Mouse (Mus musculus) limb, embryonic 11.5 days (tissue): Measurements from ENCODE around the gene Ccdc85b. TPM values are rescaled to one million over a fixed set of nuclear protein-coding genes. Genes with fewer than 3 reads are reported as not detected.
"Not testable (repeated sequence)": the region's sequence is repeated elsewhere in the genome, so short reads cannot be mapped to it uniquely, and the experiment has no call there.

ENCODE experiments used
- ATAC-seq: fragments of 200-750 bp; cut with Nextera tagmentation; 2 replicates; pipeline ENCODE4 v1.8.0; 2017; ENCODE audit warnings: low read depth; ENCODE audit not compliant: insufficient number of reproducible peaks, low FRiP score, low TSS enrichment
- DNase-seq: peaks from one replicate; pipeline ENCODE4 v3.0.0-alpha.2; 2015; ENCODE audit warnings: low spot score
- H3K27ac ChIP-seq: fragments of 300-500 bp; sonication (generic); replicated peaks from 2 replicates; pipeline ENCODE4 v1.5.1; 2014; ENCODE audit warnings: low read depth, mild to moderate bottlenecking, low read length
- H3K27me3 ChIP-seq: fragments of 300-500 bp; sonication (generic); 2 replicates; pipeline ENCODE4 v1.6.1; 2014; ENCODE audit warnings: mild to moderate bottlenecking, low read length, mixed read lengths; ENCODE audit not compliant: control insufficient read depth, insufficient read depth
- H3K36me3 ChIP-seq: fragments of 300-500 bp; sonication (generic); 2 replicates; pipeline ENCODE4 v1.6.1; 2014; ENCODE audit warnings: mild to moderate bottlenecking, low read length, moderate library complexity, mixed read lengths; ENCODE audit not compliant: control insufficient read depth, insufficient read depth
- H3K4me1 ChIP-seq: fragments of 300-500 bp; sonication (generic); 2 replicates; pipeline ENCODE4 v1.6.1; 2014; ENCODE audit warnings: low read length, mixed read lengths; ENCODE audit not compliant: control insufficient read depth, insufficient read depth
- H3K4me2 ChIP-seq: fragments of 300-500 bp; sonication (generic); 2 replicates; pipeline ENCODE4 v1.6.1; 2014; ENCODE audit warnings: low read depth, mild to moderate bottlenecking, moderate library complexity; ENCODE audit not compliant: severe bottlenecking
- H3K4me3 ChIP-seq: fragments of 300-500 bp; sonication (generic); 2 replicates; pipeline ENCODE4 v1.5.1; 2014; ENCODE audit warnings: low read depth, low read length
- H3K9ac ChIP-seq: fragments of 300-500 bp; sonication (generic); 2 replicates; pipeline ENCODE4 v1.6.1; 2014; ENCODE audit warnings: mild to moderate bottlenecking, low read length
- H3K9me3 ChIP-seq: fragments of 300-500 bp; sonication (generic); 2 replicates; pipeline ENCODE4 v1.6.1; 2016; ENCODE audit warnings: low read length; ENCODE audit not compliant: control insufficient read depth
- WGBS: fragments of 180-500 bp; shearing (Covaris S2); extraction: QIAGEN DNeasy Blood & Tissue Kit; methylation state at CpG from one replicate; pipeline ENCODE4 v1.1.7; 2014; 5-methylcytosine and 5-hydroxymethylcytosine counted together
- polyA plus RNA-seq: library from polyadenylated mRNA; unstranded; fragments of >200 nt; fragmentation: Nextera tagmentation; extraction: Ambion mirVana; gene quantifications from 2 replicates; pipeline ENCODE4 v1.2.1, GENCODE M21; 2014

The Ccdc85b gene
- polyA plus RNA-seq, 1 experiment from 2014 or later: 7.9 TPM

GRCm38 (mm10) chr19:5408057-5409001 is 49.4 kb downstream of the Ccdc85b start:
- DNase-seq: no peak
- H3K4me1 ChIP-seq: 0 out of 2 replicates have a peak, but pooled peaks cover 5% of the 10 kb centered on the region
- WGBS: 94% methylated on average over 13 of the region's 13 CpGs
- ATAC-seq: no peak
- no peaks in the 10 kb centered on the region for H3K27me3 ChIP-seq
- no peak overlapping the region for H3K27ac ChIP-seq
- H3K4me2 ChIP-seq: peak overlapping the region; percentile 73
- H3K4me3 ChIP-seq: no peak overlapping the region; the same call in 1 of the 2 replicates
- H3K36me3 ChIP-seq: no peaks in the 10 kb centered on the region
- H3K9me3 ChIP-seq: no peaks in the 10 kb centered on the region
- no peak overlapping the region for H3K9ac ChIP-seq

- ATAC-seq: no peak
Measured at GRCm38 (mm10) chr19:5407133-5407532, 50.6 kb downstream of the Ccdc85b start.

GRCm38 (mm10) chr19:5406531-5407126 is 51.1 kb downstream of the Ccdc85b start:
- H3K27me3 ChIP-seq, H3K4me1 ChIP-seq, H3K36me3 ChIP-seq, H3K9me3 ChIP-seq: not testable (repeated sequence)
- H3K27ac ChIP-seq: peak overlapping the region; percentile 86
- peak overlapping the region; percentile 73 for H3K9ac ChIP-seq
- WGBS: 13% methylated on average over 23 of the region's 25 CpGs
- H3K4me2 ChIP-seq: peak overlapping the region; percentile 73
- ATAC-seq (0 out of 2 replicates have a peak, but pooled peaks have one; percentile 33), DNase-seq (peak; percentile 71)
- peak overlapping the region; percentile 47 for H3K4me3 ChIP-seq

More at GRCm38 (mm10) chr19:5407133-5407532, 50.6 kb downstream of the Ccdc85b start:
- Histone ChIP-seq H3K4me2 (peak overlapping the region; percentile 73), H3K4me1 (0 out of 2 replicates have a peak, but pooled peaks cover 5% of the 10 kb centered on the region), H3K36me3 (no peaks in the 10 kb centered on the region), H3K9ac (peak overlapping the region; percentile 73), H3K4me3 (peak overlapping the region; percentile 47), H3K27ac (peak overlapping the region; percentile 86), H3K9me3 (no peaks in the 10 kb centered on the region), H3K27me3 (no peaks in the 10 kb centered on the region)
- 17% methylated on average over 7 of the region's 7 CpGs for WGBS
- peak; percentile 77 for DNase-seq

GRCm38 (mm10) chr19:5405924-5406323 is 51.8 kb downstream of the Ccdc85b start:
- DNase-seq: no peak
- peak overlapping the region; percentile 57 for H3K4me2 ChIP-seq
- peak overlapping the region; percentile 30 for H3K4me3 ChIP-seq
- H3K36me3 ChIP-seq: no peaks in the 10 kb centered on the region
- 27% methylated on average over 7 of the region's 7 CpGs for WGBS
- H3K4me1 ChIP-seq: 0 out of 2 replicates have a peak, but pooled peaks cover 5% of the 10 kb centered on the region
- no peaks in the 10 kb centered on the region for H3K27me3 ChIP-seq
- no peak for ATAC-seq
- H3K27ac ChIP-seq: peak overlapping the region; percentile 33; the same call in 1 of the 2 replicates
- H3K9ac ChIP-seq: peak overlapping the region; percentile 55
- H3K9me3 ChIP-seq: no peaks in the 10 kb centered on the region

Other genes with a start within 250 kb of the Ccdc85b start
- gene Pacs1, start 184.8 kb downstream of the Ccdc85b start, polyA plus RNA-seq: 29.3 and 34.2 TPM in 2 replicates
- gene Sf3b2, start 162.4 kb downstream of the Ccdc85b start, polyA plus RNA-seq: 405 and 414 TPM in 2 replicates
- gene Gal3st3, start 159.6 kb downstream of the Ccdc85b start, polyA plus RNA-seq: 8.6 and 8.8 TPM in 2 replicates
- not detected in 2 replicates for gene Catsper1, start 122.2 kb downstream of the Ccdc85b start, polyA plus RNA-seq
- gene Cst6, start 108.3 kb downstream of the Ccdc85b start, polyA plus RNA-seq: 0.64 and 1.2 TPM in 2 replicates
- gene Eif1ad, start 91.2 kb downstream of the Ccdc85b start, polyA plus RNA-seq: 78.9 and 89.3 TPM in 2 replicates
- 522 and 532 TPM in 2 replicates for gene Banf1, start 90.7 kb downstream of the Ccdc85b start, polyA plus RNA-seq
- gene Sart1, start 69.2 kb downstream of the Ccdc85b start, polyA plus RNA-seq: 87.1 and 92.5 TPM in 2 replicates
- gene Tsga10ip, start 55.4 kb downstream of the Ccdc85b start, polyA plus RNA-seq: not detected in 2 replicates
- 216 and 243 TPM in 2 replicates for gene Drap1, start 32.9 kb downstream of the Ccdc85b start, polyA plus RNA-seq
- gene AI837181, start 32.8 kb downstream of the Ccdc85b start, polyA plus RNA-seq: 43.8 and 47.7 TPM in 2 replicates
- not detected in 2 replicates for gene Fosl1, start 10.3 kb downstream of the Ccdc85b start, polyA plus RNA-seq
- gene Fibp, start 2.7 kb upstream of the Ccdc85b start, polyA plus RNA-seq: 113 and 116 TPM in 2 replicates
- 0.72 and 1.0 TPM in 2 replicates for gene Ctsw, start 10.6 kb upstream of the Ccdc85b start, polyA plus RNA-seq
- 100 and 105 TPM in 2 replicates for gene Efemp2, start 16.1 kb upstream of the Ccdc85b start, polyA plus RNA-seq
- 37.0 and 39.7 TPM in 2 replicates for gene Mus81, start 30.5 kb upstream of the Ccdc85b start, polyA plus RNA-seq
- gene Cfl1, start 32.6 kb upstream of the Ccdc85b start, polyA plus RNA-seq: 3,315 and 3,495 TPM in 2 replicates
- 0.35 TPM in 1 of 2 replicates, not detected in the other for gene 1700020D05Rik, start 45.9 kb upstream of the Ccdc85b start, polyA plus RNA-seq
- 8.6 and 9.0 TPM in 2 replicates for gene Snx32, start 52.6 kb upstream of the Ccdc85b start, polyA plus RNA-seq
- gene Ovol1, start 102.8 kb upstream of the Ccdc85b start, polyA plus RNA-seq: 0.74 and 0.79 TPM in 2 replicates
- gene Ap5b1, start 110.1 kb upstream of the Ccdc85b start, polyA plus RNA-seq: 1.2 and 1.4 TPM in 2 replicates
- 173 and 185 TPM in 2 replicates for gene Rnaseh2c, start 144.0 kb upstream of the Ccdc85b start, polyA plus RNA-seq
- gene Kat5, start 152.3 kb upstream of the Ccdc85b start, polyA plus RNA-seq: 33.6 and 36.6 TPM in 2 replicates
- 40.9 and 41.4 TPM in 2 replicates for gene Rela, start 179.6 kb upstream of the Ccdc85b start, polyA plus RNA-seq
- 19.0 and 19.4 TPM in 2 replicates for gene Sipa1, start 205.8 kb upstream of the Ccdc85b start, polyA plus RNA-seq
- 14.9 and 17.4 TPM in 2 replicates for gene Map3k11, start 230.8 kb upstream of the Ccdc85b start, polyA plus RNA-seq
- gene Pcnx3, start 231.0 kb upstream of the Ccdc85b start, polyA plus RNA-seq: 29.1 and 32.2 TPM in 2 replicates
- not detected in 2 replicates for gene Kcnk7, start 246.5 kb upstream of the Ccdc85b start, polyA plus RNA-seq